Mouse (Mus musculus) liver, postnatal 0 days (tissue): ENCODE measurements around the gene Cdk5r1. TPM values are rescaled to one million over a fixed set of nuclear protein-coding genes. Genes with fewer than 3 reads are reported as not detected.

Experiments
- ATAC-seq: fragments of 200-750 bp; cut with Nextera tagmentation; 2 replicates; pipeline ENCODE4 v1.8.0; 2017; ENCODE audit warnings: mild to moderate bottlenecking, moderate library complexity
- DNase-seq: peaks from one replicate; pipeline ENCODE4 v3.0.0-alpha.2; 2016
- H3K27ac ChIP-seq: fragments of 300-500 bp; sonication (generic); 2 replicates; pipeline ENCODE4 v1.5.1; 2014; ENCODE audit warnings: antibody characterized with exemption, moderate library complexity, mild to moderate bottlenecking, low read depth
- H3K27me3 ChIP-seq: fragments of 300-500 bp; sonication (generic); 2 replicates; pipeline ENCODE4 v1.6.1; 2014; ENCODE audit warnings: low read length, control low read depth, mixed read lengths; ENCODE audit not compliant: insufficient read depth
- H3K36me3 ChIP-seq: fragments of 300-500 bp; sonication (generic); replicated peaks from 2 replicates; pipeline ENCODE4 v1.6.1; 2014; ENCODE audit warnings: mild to moderate bottlenecking, control low read depth, low read length, moderate library complexity, mixed read lengths; ENCODE audit not compliant: insufficient read depth
- H3K4me1 ChIP-seq: fragments of 300-500 bp; sonication (generic); 2 replicates; pipeline ENCODE4 v1.6.1; 2014; ENCODE audit warnings: antibody characterized with exemption, mild to moderate bottlenecking, control low read depth; ENCODE audit not compliant: insufficient read depth
- H3K4me2 ChIP-seq: fragments of 300-500 bp; sonication (generic); 2 replicates; pipeline ENCODE4 v1.6.1; 2014; ENCODE audit warnings: low read depth, mild to moderate bottlenecking, low read length, moderate library complexity, mixed read lengths
- H3K4me3 ChIP-seq: fragments of 300-500 bp; sonication (generic); 2 replicates; pipeline ENCODE4 v1.5.1; 2014; ENCODE audit warnings: low read depth, low read length
- H3K9ac ChIP-seq: fragments of 300-500 bp; sonication (generic); replicated peaks from 2 replicates; pipeline ENCODE4 v1.6.1; 2014; ENCODE audit warnings: mild to moderate bottlenecking, moderate library complexity
- H3K9me3 ChIP-seq: fragments of 300-500 bp; sonication (generic); 2 replicates; pipeline ENCODE4 v1.6.1; 2016; ENCODE audit warnings: mild to moderate bottlenecking, control low read depth, low read length, mixed read lengths
- CTCF ChIP-seq: sonication (generic); IDR thresholded peaks from 2 replicates; pipeline ENCODE4 v1.5.1; 2016; ENCODE audit warnings: antibody characterized with exemption, low read depth
- EP300 ChIP-seq: IDR thresholded peaks from 2 replicates; pipeline ENCODE4 v1.6.1; 2016; ENCODE audit warnings: antibody characterized with exemption, low read depth, mild to moderate bottlenecking
- WGBS: fragments of 180-500 bp; shearing (Covaris S2); extraction: QIAGEN DNeasy Blood & Tissue Kit; methylation state at CpG from one replicate; pipeline ENCODE4 v1.1.7; 2014; ENCODE audit not compliant: insufficient replicate concordance; 5-methylcytosine and 5-hydroxymethylcytosine counted together
- polyA plus RNA-seq: library from polyadenylated mRNA; unstranded; fragments of >200 nt; fragmentation: Nextera tagmentation; extraction: Ambion mirVana; gene quantifications from 2 replicates; pipeline ENCODE4 v1.2.1, GENCODE M21; 2015

The Cdk5r1 gene
- polyA plus RNA-seq, 1 experiment from 2014 or later = 0.28 TPM

GRCm38 (mm10) chr11:80515346-80515745 is 38.5 kb downstream of the Cdk5r1 start:
- TF ChIP-seq CTCF (no peak), EP300 (no peak)
- Histone ChIP-seq H3K27ac (no peak overlapping the region), H3K4me2 (no peak overlapping the region), H3K9ac (no peak overlapping the region), H3K9me3 (no peaks in the 10 kb centered on the region), H3K27me3 (no peaks in the 10 kb centered on the region), H3K4me3 (no peak overlapping the region), H3K36me3 (no peaks in the 10 kb centered on the region), H3K4me1 (no peaks in the 10 kb centered on the region)
- no peak for ATAC-seq
- DNase-seq = no peak
- WGBS = 74% methylated on average over 1 of the region's 1 CpGs

GRCm38 (mm10) chr11:80515895-80516294 is 39.1 kb downstream of the Cdk5r1 start:
- ATAC-seq = no peak
- TF ChIP-seq EP300 = no peak
- no peak for TF ChIP-seq CTCF
- Histone ChIP-seq H3K27ac (no peak overlapping the region), H3K4me2 (no peak overlapping the region), H3K9ac (no peak overlapping the region), H3K4me3 (no peak overlapping the region), H3K27me3 (no peaks in the 10 kb centered on the region), H3K4me1 (no peaks in the 10 kb centered on the region), H3K36me3 (no peaks in the 10 kb centered on the region), H3K9me3 (no peaks in the 10 kb centered on the region)
- DNase-seq = no peak
- 76% methylated on average over 8 of the region's 8 CpGs for WGBS

GRCm38 (mm10) chr11:80518421-80519367 is 41.9 kb downstream of the Cdk5r1 start:
- ATAC-seq = no peak
- DNase-seq = no peak
- 64% methylated on average over 9 of the region's 9 CpGs for WGBS

GRCm38 (mm10) chr11:80521148-80521547 is 44.3 kb downstream of the Cdk5r1 start:
- DNase-seq (no peak), ATAC-seq (no peak)
- no peak overlapping the region for H3K4me2 ChIP-seq
- H3K27ac ChIP-seq = no peak overlapping the region
- H3K36me3 ChIP-seq = no peaks in the 10 kb centered on the region
- peaks cover 11% of the 10 kb centered on the region for H3K4me1 ChIP-seq
- no peaks in the 10 kb centered on the region for H3K9me3 ChIP-seq
- no peak overlapping the region for H3K4me3 ChIP-seq
- H3K9ac ChIP-seq = no peak overlapping the region
- H3K27me3 ChIP-seq = no peaks in the 10 kb centered on the region
- no peak for TF ChIP-seq CTCF
- WGBS = 65% methylated on average over 2 of the region's 2 CpGs

More at GRCm38 (mm10) chr11:80518421-80519367, 41.9 kb downstream of the Cdk5r1 start:
- H3K27me3 ChIP-seq = no peaks in the 10 kb centered on the region
- peaks cover 11% of the 10 kb centered on the region for H3K4me1 ChIP-seq
- no peaks in the 10 kb centered on the region for H3K36me3 ChIP-seq
- H3K27ac ChIP-seq = no peak overlapping the region
- H3K4me3 ChIP-seq = no peak overlapping the region
- H3K9ac ChIP-seq = no peak overlapping the region
- no peak overlapping the region for H3K4me2 ChIP-seq
- TF ChIP-seq EP300 = no peak
- no peak for TF ChIP-seq CTCF
- H3K9me3 ChIP-seq = no peaks in the 10 kb centered on the region

- no peak overlapping the region for H3K4me3 ChIP-seq
- no peak for DNase-seq
- H3K36me3 ChIP-seq = no peaks in the 10 kb centered on the region
- TF ChIP-seq CTCF (no peak), EP300 (no peak; the same call in 1 of the 2 replicates)
- H3K4me2 ChIP-seq = no peak overlapping the region
- WGBS = 11% methylated on average over 2 of the region's 2 CpGs
- H3K4me1 ChIP-seq = peaks cover 11% of the 10 kb centered on the region
- no peaks in the 10 kb centered on the region for H3K27me3 ChIP-seq
- H3K9me3 ChIP-seq = no peaks in the 10 kb centered on the region
- peak; percentile 36; the same call in 1 of the 2 replicates for ATAC-seq
- H3K27ac ChIP-seq = peak overlapping the region; percentile 66
- no peak overlapping the region for H3K9ac ChIP-seq
Measured at GRCm38 (mm10) chr11:80522852-80523251, 46.0 kb downstream of the Cdk5r1 start.

GRCm38 (mm10) chr11:80523410-80523809 is 46.6 kb downstream of the Cdk5r1 start:
- no peak overlapping the region for H3K4me3 ChIP-seq
- H3K4me2 ChIP-seq = no peak overlapping the region
- no peaks in the 10 kb centered on the region for H3K9me3 ChIP-seq
- ATAC-seq (no peak), DNase-seq (no peak)
- H3K27me3 ChIP-seq = no peaks in the 10 kb centered on the region
- no peaks in the 10 kb centered on the region for H3K36me3 ChIP-seq
- WGBS = 57% methylated on average over 4 of the region's 4 CpGs
- TF ChIP-seq EP300 = no peak
- no peak for TF ChIP-seq CTCF
- H3K27ac ChIP-seq = peak overlapping the region; percentile 66
- H3K9ac ChIP-seq = no peak overlapping the region
- peaks cover 11% of the 10 kb centered on the region for H3K4me1 ChIP-seq
